Mouse (Mus musculus) thymus, adult 2 months (tissue): ENCODE results near the gene Dcun1d4. TPM values are rescaled to one million over a fixed set of nuclear protein-coding genes. Genes with fewer than 3 reads are reported as not detected.
"Not testable (repeated sequence)": the region's sequence is repeated elsewhere in the genome, so short reads cannot be mapped to it uniquely, and the experiment has no call there.

Experiments used
- DNase-seq: peaks from one replicate; pipeline ENCODE4 v3.0.0; 2021
- H3K27ac ChIP-seq: fragments of 200-500 bp; 2 replicates; pipeline ENCODE4 v1.5.1; 2012; ENCODE audit warnings: low read length, control low read depth; ENCODE audit not compliant: control insufficient read depth, insufficient read depth
- H3K27me3 ChIP-seq: fragments of 200-500 bp; 2 replicates; pipeline ENCODE4 v1.6.1; 2012; ENCODE audit warnings: mild to moderate bottlenecking, low read length, moderate library complexity, mixed read lengths; ENCODE audit not compliant: control insufficient read depth, insufficient read depth
- H3K36me3 ChIP-seq: fragments of 200-500 bp; 2 replicates; pipeline ENCODE4 v1.6.1; 2012; ENCODE audit warnings: mild to moderate bottlenecking, low read length, moderate library complexity; ENCODE audit not compliant: control insufficient read depth, insufficient read depth
- H3K4me1 ChIP-seq: fragments of 200-500 bp; replicated peaks from 2 replicates; pipeline ENCODE4 v1.6.1; 2012; ENCODE audit warnings: low read length; ENCODE audit not compliant: control insufficient read depth, insufficient read depth
- H3K4me3 ChIP-seq: fragments of 200-500 bp; 2 replicates; pipeline ENCODE4 v1.5.1; 2012; ENCODE audit warnings: mild to moderate bottlenecking, low read length, control low read depth, moderate library complexity; ENCODE audit not compliant: control insufficient read depth, insufficient read depth
- CTCF ChIP-seq: fragments of 200-500 bp; IDR thresholded peaks from 2 replicates; pipeline ENCODE4 v1.5.1; 2012; ENCODE audit warnings: mild to moderate bottlenecking, control low read depth, low read length, moderate library complexity, borderline replicate concordance; ENCODE audit not compliant: control insufficient read depth, poor library complexity, insufficient read depth; ENCODE audit errors: extremely low read depth
- POLR2A ChIP-seq: fragments of 200-500 bp; IDR thresholded peaks from 2 replicates; pipeline ENCODE4 v1.6.1; 2012; ENCODE audit warnings: mild to moderate bottlenecking, low read length, control low read depth, moderate library complexity; ENCODE audit not compliant: control insufficient read depth, poor library complexity, insufficient read depth; ENCODE audit errors: extremely low read depth
- WGBS: fragments of 180-500 bp; shearing (Covaris S2); methylation state at CpG from one replicate; pipeline ENCODE4 v1.1.7; 2018; 5-methylcytosine and 5-hydroxymethylcytosine counted together
- polyA plus RNA-seq: library from polyadenylated mRNA; depleted of rRNA; stranded (reverse); fragments of >200 nt; gene quantifications from 2 replicates; pipeline ENCODE4 v1.2.3, GENCODE M21; 2012

The Dcun1d4 gene
- polyA plus RNA-seq, 1 experiment = 3.9 TPM

- no peaks in the 10 kb centered on the region for H3K27me3 ChIP-seq
- no peak for DNase-seq
- no peaks in the 10 kb centered on the region for H3K36me3 ChIP-seq
- H3K4me3 ChIP-seq = no peak overlapping the region
- H3K27ac ChIP-seq = no peak overlapping the region
- 93% methylated on average over 5 of the region's 5 CpGs for WGBS
- TF ChIP-seq POLR2A = no peak
- TF ChIP-seq CTCF = no peak
- H3K4me1 ChIP-seq = no peaks in the 10 kb centered on the region
Observed at GRCm38 (mm10) chr5:73455307-73455687, 25.5 kb upstream of the Dcun1d4 start.

DNA sequence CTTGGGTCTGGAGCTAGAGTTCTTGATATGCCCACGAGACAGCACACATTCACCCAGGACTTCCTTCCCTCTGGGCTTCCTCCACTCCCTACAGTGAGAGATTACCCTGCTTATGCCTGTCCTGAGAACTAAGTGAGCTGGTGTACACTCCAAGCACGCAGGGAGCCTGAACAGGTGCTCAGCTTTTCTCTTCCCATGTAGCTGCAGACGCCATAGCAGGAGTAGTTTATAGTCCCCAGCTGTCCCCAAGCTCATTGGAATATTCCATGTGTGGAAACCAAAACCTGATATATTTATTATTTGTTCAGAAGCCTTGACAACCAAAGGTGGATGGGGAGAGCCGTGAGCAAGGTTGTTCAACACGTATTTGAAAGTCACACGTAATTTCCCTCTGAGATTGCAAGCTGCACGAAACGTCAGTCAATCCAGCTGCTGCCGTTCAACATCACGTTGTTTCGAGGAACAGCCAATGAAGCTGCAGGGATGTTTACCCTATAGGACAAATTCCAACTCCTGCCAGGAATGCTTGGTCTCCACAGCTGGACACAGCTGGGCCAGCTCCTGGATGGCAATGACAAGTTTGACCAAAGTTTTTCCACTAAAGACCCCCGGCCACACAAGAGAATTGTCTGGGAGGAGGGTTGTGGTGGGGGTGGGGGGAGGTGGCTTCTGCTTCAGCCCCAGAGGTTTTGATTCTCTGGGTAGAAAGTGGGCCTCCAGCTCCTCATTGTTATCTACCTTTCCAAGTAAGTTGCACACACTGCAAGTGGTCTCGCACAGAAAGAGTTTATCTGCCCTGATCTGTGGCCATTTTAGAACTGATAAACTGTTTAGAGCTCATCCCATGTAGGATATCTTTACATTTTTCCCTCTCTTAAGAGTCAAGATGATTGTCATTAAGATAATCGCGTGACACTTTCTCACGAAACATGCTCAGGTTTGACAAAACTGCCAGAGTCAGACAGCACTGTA, 12.1 kb upstream of the Dcun1d4 start:
- TF ChIP-seq CTCF (no peak), POLR2A (no peak)
- Histone ChIP-seq H3K36me3 (no peaks in the 10 kb centered on the region), H3K4me1 (no peaks in the 10 kb centered on the region), H3K27me3 (no peaks in the 10 kb centered on the region), H3K4me3 (no peak overlapping the region), H3K27ac (no peak overlapping the region)
- DNase-seq = no peak
- WGBS = 86% methylated on average over 16 of the region's 16 CpGs

DNA sequence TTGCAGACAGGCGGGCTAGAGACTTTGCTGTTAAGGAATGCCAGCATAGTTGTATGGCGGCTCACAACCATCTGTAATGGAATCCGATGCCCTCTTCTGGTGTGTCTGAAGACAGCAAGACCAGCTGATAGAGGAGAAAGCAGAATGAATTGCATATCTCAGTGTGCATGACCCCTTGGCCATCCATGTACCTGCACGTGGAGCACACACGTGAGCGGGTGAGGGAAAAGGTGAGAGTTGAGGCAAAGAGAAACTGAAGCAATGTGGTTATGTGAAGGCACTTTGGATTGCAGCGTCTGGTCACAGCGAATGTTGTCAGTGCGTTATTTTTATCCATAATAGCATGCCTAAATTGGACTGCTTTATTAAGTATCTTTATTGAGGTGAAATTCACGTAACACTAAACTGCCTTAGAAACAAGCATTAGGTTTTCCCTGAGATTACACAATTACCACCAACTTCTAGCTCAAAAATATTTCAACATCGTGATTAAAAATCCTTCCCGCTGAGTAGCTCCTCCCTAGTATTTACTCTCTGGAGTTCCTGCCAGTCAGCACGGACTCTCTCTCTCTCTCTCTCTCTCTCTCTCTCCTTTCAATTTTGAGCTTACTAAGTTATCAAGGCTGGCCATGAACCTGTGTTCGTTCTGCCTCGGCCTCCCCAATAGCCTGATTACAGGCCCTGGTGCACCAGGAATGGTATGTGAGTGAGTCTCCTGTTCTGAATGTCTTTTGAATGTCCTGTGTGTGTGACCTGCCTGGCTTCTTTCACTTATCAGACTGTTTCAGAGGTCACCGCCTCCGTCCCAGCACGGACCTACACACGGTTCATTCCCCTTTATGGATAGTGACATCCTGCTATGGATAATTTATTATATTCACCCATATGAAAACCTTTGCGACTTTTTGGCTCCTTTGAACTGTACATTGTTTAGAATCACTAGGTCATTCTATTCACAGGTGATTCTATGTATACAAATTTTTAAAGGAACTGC, 6.1 kb upstream of the Dcun1d4 start:
- H3K4me1 ChIP-seq = no peaks in the 10 kb centered on the region
- no peak overlapping the region for H3K27ac ChIP-seq
- H3K36me3 ChIP-seq = no peaks in the 10 kb centered on the region
- no peaks in the 10 kb centered on the region for H3K27me3 ChIP-seq
- DNase-seq = no peak
- no peak for TF ChIP-seq CTCF
- TF ChIP-seq POLR2A = no peak
- WGBS = 95% methylated on average over 20 of the region's 20 CpGs
- H3K4me3 ChIP-seq = no peak overlapping the region

- 95% methylated on average over 7 of the region's 7 CpGs for WGBS
- no peaks in the 10 kb centered on the region for H3K36me3 ChIP-seq
- no peak overlapping the region for H3K27ac ChIP-seq
- TF ChIP-seq POLR2A (no peak), CTCF (no peak)
- H3K4me3 ChIP-seq = no peak overlapping the region
- no peak for DNase-seq
- H3K27me3 ChIP-seq = no peaks in the 10 kb centered on the region
- H3K4me1 ChIP-seq = no peaks in the 10 kb centered on the region
Observed at GRCm38 (mm10) chr5:73481401-73481800, 601 bp downstream of the Dcun1d4 start.

- not testable (repeated sequence) for H3K27ac ChIP-seq, H3K27me3 ChIP-seq, H3K4me3 ChIP-seq, DNase-seq, H3K36me3 ChIP-seq, H3K4me1 ChIP-seq
- 81% methylated on average over 1 of the region's 1 CpGs for WGBS
Observed at GRCm38 (mm10) chr5:73482381-73482780, 1.6 kb downstream of the Dcun1d4 start.

GRCm38 (mm10) chr5:73484016-73484615, 3.3 kb downstream of the Dcun1d4 start:
- H3K4me1 ChIP-seq = no peaks in the 10 kb centered on the region
- no peaks in the 10 kb centered on the region; the same call in 1 of the 2 replicates for H3K27me3 ChIP-seq
- no peak for TF ChIP-seq CTCF
- TF ChIP-seq POLR2A = no peak
- no peak for DNase-seq
- H3K4me3 ChIP-seq = no peak overlapping the region
- H3K36me3 ChIP-seq = no peaks in the 10 kb centered on the region
- H3K27ac ChIP-seq = no peak overlapping the region
- 88% methylated on average over 5 of the region's 5 CpGs for WGBS
